Mouse (Mus musculus) left cerebral cortex, adult 2 months (tissue): ENCODE results near the gene Ifnz. TPM values are rescaled to one million over a fixed set of nuclear protein-coding genes. Genes with fewer than 3 reads are reported as not detected.
A peak's percentile ranks its signal among the peaks of the same experiment; 100 is the strongest.
"Not testable (repeated sequence)": the region's sequence is repeated elsewhere in the genome, so short reads cannot be mapped to it uniquely, and the experiment has no call there.

Source experiments
- DNase-seq, 2 experiments: peaks; one replicate each; pipeline ENCODE4 v3.0.0; 2021 to 2022; ENCODE audit warnings: low spot score in 2 of 2, mixed read lengths in 1 of 2; ENCODE audit errors: extremely low spot score in 1 of 2
- H3K27ac ChIP-seq: fragments of 200-600 bp; 2 replicates; pipeline ENCODE4 v1.8.1; 2022
- H3K4me3 ChIP-seq: fragments of 200-600 bp; 2 replicates; pipeline ENCODE4 v1.8.1; 2022
- CTCF ChIP-seq: fragments of 200-600 bp; IDR thresholded peaks from 2 replicates; pipeline ENCODE4 v1.8.1; 2022; ENCODE audit warnings: antibody characterized with exemption, mild to moderate bottlenecking, moderate library complexity
- intact Hi-C: fragments of 180-260 bp; cut with DNase I; formaldehyde crosslinking; loops from one replicate; pipeline ENCODE4 v1.15.1; 2025
- total RNA-seq, 2 experiments: library from RNA; stranded (reverse); gene quantifications; 2 replicates each; pipeline ENCODE4 v1.2.3; 2021

Gene Ifnz
- total RNA-seq, 2 experiments from 2014 or later, result not detected

DNA sequence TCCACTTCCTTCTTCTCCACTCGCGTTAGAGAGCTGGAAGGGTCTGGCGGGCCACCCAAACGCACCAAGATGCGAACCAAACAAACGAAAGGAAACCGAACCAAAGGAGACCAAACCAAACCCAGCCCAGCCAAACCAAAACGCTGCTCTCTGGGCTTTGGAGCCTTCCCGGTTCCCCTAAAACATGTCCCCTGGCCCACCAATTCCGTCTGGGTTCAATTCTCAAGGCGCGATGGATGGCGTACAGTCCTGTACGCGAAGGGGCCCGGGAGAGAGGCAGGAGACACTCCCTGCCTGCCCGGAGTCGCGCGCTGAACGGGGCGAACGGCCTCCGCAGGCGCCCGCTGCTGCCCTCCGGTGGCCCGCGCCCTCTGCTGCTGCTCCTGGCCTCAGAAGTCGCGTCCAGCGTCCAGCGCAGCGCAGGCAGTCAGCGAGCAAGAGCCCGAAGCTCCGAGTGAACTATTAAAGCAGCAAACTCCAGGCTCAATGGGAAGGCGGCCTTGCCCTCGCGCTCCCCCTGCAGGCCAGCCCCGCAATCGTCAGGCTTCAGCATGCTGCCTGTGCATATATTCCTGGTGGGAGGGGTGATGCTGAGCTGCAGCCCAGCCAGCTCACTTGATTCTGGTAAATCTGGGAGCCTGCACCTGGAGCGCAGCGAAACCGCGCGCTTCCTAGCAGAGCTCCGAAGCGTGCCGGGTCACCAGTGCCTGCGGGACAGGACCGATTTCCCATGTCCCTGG, 12.2 kb downstream of the Ifnz start, which contains the start of gene Gm13275:
Gene Gm13275 (plus strand): TSS at position 552 of the 740 bp plus-strand sequence.
- peak; percentile 61 to 73 for DNase-seq
- H3K27ac ChIP-seq, intact Hi-C loops: not testable (repeated sequence)
- peak within 1 kb of the TSS; percentile 13 for H3K4me3 ChIP-seq
- TF ChIP-seq CTCF, result peak; percentile 27

- DNase-seq, H3K27ac ChIP-seq, intact Hi-C loops, H3K4me3 ChIP-seq: not testable (repeated sequence)
These were observed 15.2 kb downstream of the Ifnz start, which contains the start of gene Gm13279 for GRCm38 (mm10) chr4:88797097-88797496. Gm13279 (plus strand) TSS chr4:88797397.

DNA sequence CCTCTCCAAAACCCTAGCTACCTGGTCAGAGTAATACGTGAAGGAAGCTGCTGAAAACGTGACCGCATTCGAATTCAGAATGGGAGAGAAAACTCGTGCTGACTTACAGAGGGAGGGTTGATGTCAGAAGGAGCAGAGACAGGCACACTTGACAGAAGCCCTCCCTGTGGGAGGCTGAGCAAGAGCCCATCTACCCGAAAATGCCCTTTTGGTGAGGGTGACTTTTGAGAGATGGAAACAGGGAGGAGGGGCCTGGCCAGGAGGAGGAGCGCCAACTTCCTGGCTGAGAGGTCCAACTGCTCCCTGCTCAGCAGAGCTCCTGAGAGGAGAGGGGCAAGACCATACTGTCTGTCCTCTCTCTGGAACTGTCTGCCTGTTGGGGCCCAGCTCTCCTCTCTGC, 17.4 kb downstream of the Ifnz start, which contains the start of gene Gm13285:
Gene Gm13285 (plus strand): TSS at position 301 of the 400 bp plus-strand sequence.
- intact Hi-C loops, DNase-seq, H3K27ac ChIP-seq, H3K4me3 ChIP-seq: not testable (repeated sequence)

DNA sequence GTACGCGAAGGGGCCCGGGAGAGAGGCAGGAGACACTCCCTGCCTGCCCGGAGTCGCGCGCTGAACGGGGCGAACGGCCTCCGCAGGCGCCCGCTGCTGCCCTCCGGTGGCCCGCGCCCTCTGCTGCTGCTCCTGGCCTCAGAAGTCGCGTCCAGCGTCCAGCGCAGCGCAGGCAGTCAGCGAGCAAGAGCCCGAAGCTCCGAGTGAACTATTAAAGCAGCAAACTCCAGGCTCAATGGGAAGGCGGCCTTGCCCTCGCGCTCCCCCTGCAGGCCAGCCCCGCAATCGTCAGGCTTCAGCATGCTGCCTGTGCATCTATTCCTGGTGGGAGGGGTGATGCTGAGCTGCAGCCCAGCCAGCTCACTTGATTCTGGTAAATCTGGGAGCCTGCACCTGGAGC, 21.0 kb downstream of the Ifnz start, which contains the start of gene Gm13287:
Gene Gm13287 (plus strand): TSS at position 301 of the 400 bp plus-strand sequence.
- DNase-seq, H3K27ac ChIP-seq, H3K4me3 ChIP-seq, intact Hi-C loops: not testable (repeated sequence)

GRCm38 (mm10) chr4:88805231-88805630, 23.3 kb downstream of the Ifnz start, which contains the start of gene Gm13288:
Gm13288 (plus strand) TSS chr4:88805531.
- intact Hi-C loops, DNase-seq, H3K27ac ChIP-seq, H3K4me3 ChIP-seq: not testable (repeated sequence)

DNA sequence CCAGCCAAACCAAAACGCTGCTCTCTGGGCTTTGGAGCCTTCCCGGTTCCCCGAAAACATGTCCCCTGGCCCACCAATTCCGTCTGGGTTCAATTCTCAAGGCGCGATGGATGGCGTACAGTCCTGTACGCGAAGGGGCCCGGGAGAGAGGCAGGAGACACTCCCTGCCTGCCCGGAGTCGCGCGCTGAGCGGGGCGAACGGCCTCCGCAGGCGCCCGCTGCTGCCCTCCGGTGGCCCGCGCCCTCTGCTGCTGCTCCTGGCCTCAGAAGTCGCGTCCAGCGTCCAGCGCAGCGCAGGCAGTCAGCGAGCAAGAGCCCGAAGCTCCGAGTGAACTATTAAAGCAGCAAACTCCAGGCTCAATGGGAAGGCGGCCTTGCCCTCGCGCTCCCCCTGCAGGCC, 23.8 kb downstream of the Ifnz start:
- DNase-seq, H3K4me3 ChIP-seq, H3K27ac ChIP-seq, intact Hi-C loops: not testable (repeated sequence)

- Histone ChIP-seq H3K27ac (no peak within 1 kb of the TSS), H3K4me3 (no peak within 1 kb of the TSS)
- no peak for DNase-seq
- intact Hi-C loops, result no loop called here
- TF ChIP-seq CTCF, result no peak
These were observed 34.0 kb downstream of the Ifnz start, which contains the start of gene Ifna7 for GRCm38 (mm10) chr4:88815928-88816327. Ifna7 (plus strand) TSS chr4:88816228.

DNA sequence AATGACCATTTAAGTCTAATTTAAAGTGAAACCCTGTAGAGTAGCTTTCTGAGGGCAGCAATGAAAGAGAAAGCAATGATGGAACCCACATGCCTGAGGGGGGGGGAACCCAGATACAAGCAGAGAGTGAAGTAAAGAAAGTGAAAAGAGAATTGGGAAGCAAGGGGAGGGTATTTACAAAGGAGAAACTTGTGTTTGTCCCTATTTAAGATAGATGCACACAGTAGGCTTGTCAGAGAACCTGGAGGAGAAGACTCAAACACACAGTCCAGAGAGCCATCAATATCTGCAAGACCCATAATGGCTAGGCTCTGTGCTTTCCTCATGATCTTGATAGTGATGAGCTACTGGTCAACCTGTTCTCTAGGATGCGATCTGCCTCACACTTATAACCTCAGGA, 37.7 kb downstream of the Ifnz start, which contains the start of gene Ifna11:
Gene Ifna11 (plus strand): TSS at position 301 of the 400 bp plus-strand sequence.
- intact Hi-C loops, result no loop called here
- Histone ChIP-seq H3K27ac (no peak within 1 kb of the TSS), H3K4me3 (no peak within 1 kb of the TSS)
- no peak for TF ChIP-seq CTCF
- DNase-seq, result no peak

- peak in 1 of 2 experiments; percentile 17 for DNase-seq
- Histone ChIP-seq H3K4me3 (no peak overlapping the region), H3K27ac (no peak overlapping the region)
- intact Hi-C loops, result no loop called here
- peak; percentile 61 for TF ChIP-seq CTCF
These were observed 41.1 kb downstream of the Ifnz start for GRCm38 (mm10) chr4:88822995-88823394.

DNA sequence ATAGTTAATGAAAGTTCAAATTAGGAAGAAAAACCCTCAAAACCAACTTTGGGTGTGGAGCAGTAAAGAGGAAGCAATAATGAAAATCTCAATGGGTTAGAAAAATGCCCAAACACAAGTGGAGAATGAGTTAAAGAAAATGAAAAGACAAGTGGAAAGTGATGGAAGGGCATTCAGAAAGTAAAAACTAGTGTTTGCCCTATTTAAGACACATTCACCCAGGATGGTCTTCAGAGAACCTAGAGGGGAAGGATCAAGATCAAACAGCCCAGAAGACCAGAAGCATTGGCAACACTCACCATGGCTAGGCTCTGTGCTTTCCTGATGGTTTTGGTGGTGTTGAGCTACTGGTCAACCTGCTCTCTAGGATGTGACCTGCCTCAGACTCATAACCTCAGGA, 45.2 kb downstream of the Ifnz start, which contains the start of gene Ifna6:
Gene Ifna6 (plus strand): TSS at position 301 of the 400 bp plus-strand sequence.
- H3K27ac ChIP-seq, intact Hi-C loops, DNase-seq, H3K4me3 ChIP-seq: not testable (repeated sequence)

DNA sequence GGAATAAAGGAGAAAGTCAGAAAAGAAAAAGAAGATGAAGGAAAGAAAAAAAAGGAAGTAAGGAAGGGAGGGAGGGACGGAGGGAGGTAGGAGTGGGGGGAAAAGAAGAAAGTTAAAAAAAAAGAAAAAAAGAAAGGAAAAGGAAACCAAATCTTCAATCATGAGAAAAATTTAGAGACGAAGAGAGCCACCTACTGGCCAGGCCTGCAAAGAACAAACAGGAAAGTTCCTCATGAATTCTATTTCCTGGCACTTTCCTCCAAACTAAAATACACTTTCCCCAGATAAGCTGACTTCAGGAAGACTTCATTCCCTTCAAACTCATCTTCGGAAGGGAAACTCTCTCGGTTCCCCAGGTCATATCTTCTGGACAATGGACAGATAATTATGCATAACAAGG, 48.6 kb downstream of the Ifnz start:
- TF ChIP-seq CTCF, result peak; percentile 81
- peak; percentile 20 to 36 for DNase-seq
- intact Hi-C loops, result no loop called here

More for the DNA sequence above, 48.6 kb downstream of the Ifnz start:
- Histone ChIP-seq H3K27ac (no peak overlapping the region), H3K4me3 (no peak overlapping the region)

Other genes starting within 250 kb of the Ifnz start
- not detected for gene Ifna15, start 223.9 kb upstream of the Ifnz start, total RNA-seq
- not detected for gene Ifna14, start 210.3 kb upstream of the Ifnz start, total RNA-seq
- gene Ifna9, start 189.7 kb upstream of the Ifnz start, total RNA-seq, result not detected
- gene Ifna12, start 178.8 kb upstream of the Ifnz start, total RNA-seq, result not detected
- not detected for gene C87499, start 147.7 kb upstream of the Ifnz start, total RNA-seq
- not detected for gene Ifna13, start 137.7 kb upstream of the Ifnz start, total RNA-seq
- gene Ifna16, start 105.2 kb upstream of the Ifnz start, total RNA-seq, result not detected
- gene Ifna2, start 98.2 kb upstream of the Ifnz start, total RNA-seq, result not detected
- gene Ifnab, start 90.8 kb upstream of the Ifnz start, total RNA-seq, result not detected
- 1 to 10 TPM in 1 of 2 experiments, under 1 TPM in 1; 0.79 to 1.1 TPM for gene Gm26566, start 60.3 kb upstream of the Ifnz start, total RNA-seq
- 10 to 100 TPM; 96.7 to 97.8 TPM for gene Klhl9, start 59.7 kb upstream of the Ifnz start, total RNA-seq
- gene Gm13271, start 27.3 kb upstream of the Ifnz start, total RNA-seq, result not detected
- gene Gm13283, start 22.0 kb upstream of the Ifnz start, total RNA-seq, result not detected
- not detected for gene Gm13290, start 8.3 kb upstream of the Ifnz start, total RNA-seq
- not detected for gene Gm13289, start 5.2 kb upstream of the Ifnz start, total RNA-seq
- gene Gm13272, start 2.3 kb upstream of the Ifnz start, total RNA-seq, result not detected
- not detected for gene Gm13276, start 3.6 kb downstream of the Ifnz start, total RNA-seq
- gene Gm13277, start 6.5 kb downstream of the Ifnz start, total RNA-seq, result not detected
- not detected for gene Gm13278, start 9.4 kb downstream of the Ifnz start, total RNA-seq
- not detected for gene Gm13275, start 12.4 kb downstream of the Ifnz start, total RNA-seq
- not detected for gene Gm13279, start 15.3 kb downstream of the Ifnz start, total RNA-seq
- gene Gm13285, start 17.5 kb downstream of the Ifnz start, total RNA-seq, result not detected
- gene Gm13287, start 21.1 kb downstream of the Ifnz start, total RNA-seq, result not detected
- not detected for gene Gm13288, start 23.4 kb downstream of the Ifnz start, total RNA-seq
- not detected for gene Ifna7, start 34.1 kb downstream of the Ifnz start, total RNA-seq
- not detected for gene Ifna11, start 37.8 kb downstream of the Ifnz start, total RNA-seq
- not detected for gene Ifna6, start 45.3 kb downstream of the Ifnz start, total RNA-seq
- not detected for gene Ifna5, start 53.4 kb downstream of the Ifnz start, total RNA-seq
- gene Ifna4, start 59.7 kb downstream of the Ifnz start, total RNA-seq, result not detected
- not detected for gene Ifna1, start 68.0 kb downstream of the Ifnz start, total RNA-seq
- gene Ifne, start 98.1 kb downstream of the Ifnz start, total RNA-seq, result not detected